Mouse (Mus musculus): Measurements from ENCODE around the gene Zfp423. TPM values are rescaled to one million over a fixed set of nuclear protein-coding genes. Genes with fewer than 3 reads are reported as not detected.

Gene Zfp423
- polyA plus RNA-seq, 1 experiment from 2014 or later, result 39.2 TPM

GRCm38 (mm10) chr8:87697127-87697526 lies 262.3 kb downstream of the Zfp423 start:
- H3K27me3 ChIP-seq (ENCODE audit: control insufficient read depth, insufficient read depth, low read length), result no peaks in the 10 kb centered on the region
- WGBS, result 64% methylated on average over 9 of the region's 9 CpGs
- H3K4me2 ChIP-seq (ENCODE audit: low read depth, severe bottlenecking), result no peak overlapping the region
- H3K9ac ChIP-seq (ENCODE audit: low read length), result no peak overlapping the region
- H3K4me1 ChIP-seq (ENCODE audit: control insufficient read depth, insufficient read depth, low read length), result peaks cover 18% of the 10 kb centered on the region; the same call in 1 of the 2 replicates
- ATAC-seq (ENCODE audit: insufficient number of reproducible peaks, low FRiP score, low TSS enrichment, low read depth), result no peak
- no peak overlapping the region for H3K4me3 ChIP-seq (ENCODE audit: low read depth, low read length)
- H3K36me3 ChIP-seq (ENCODE audit: control insufficient read depth, insufficient read depth, low read length), result no peaks in the 10 kb centered on the region
- no peak for DNase-seq (ENCODE audit: low spot score)
- H3K9me3 ChIP-seq (ENCODE audit: control insufficient read depth, low read length), result no peaks in the 10 kb centered on the region
- no peak overlapping the region for H3K27ac ChIP-seq (replicated peaks; ENCODE audit: low read depth, low read length)

- DNase-seq (ENCODE audit: low spot score) (no peak), ATAC-seq (ENCODE audit: insufficient number of reproducible peaks, low FRiP score, low TSS enrichment, low read depth) (no peak)
- no peak overlapping the region for H3K27ac ChIP-seq (replicated peaks; ENCODE audit: low read depth, low read length)
- H3K4me3 ChIP-seq (ENCODE audit: low read depth, low read length), result no peak overlapping the region
- H3K9ac ChIP-seq (ENCODE audit: low read length), result no peak overlapping the region
- peaks cover 36% of the 10 kb centered on the region for H3K4me1 ChIP-seq (ENCODE audit: control insufficient read depth, insufficient read depth, low read length)
- no peaks in the 10 kb centered on the region for H3K9me3 ChIP-seq (ENCODE audit: control insufficient read depth, low read length)
- no peaks in the 10 kb centered on the region for H3K36me3 ChIP-seq (ENCODE audit: control insufficient read depth, insufficient read depth, low read length)
- H3K27me3 ChIP-seq (ENCODE audit: control insufficient read depth, insufficient read depth, low read length), result no peaks in the 10 kb centered on the region
- H3K4me2 ChIP-seq (ENCODE audit: low read depth, severe bottlenecking), result no peak overlapping the region
- 75% methylated on average over 4 of the region's 4 CpGs for WGBS
These were observed 265.7 kb downstream of the Zfp423 start for GRCm38 (mm10) chr8:87693741-87694140.

GRCm38 (mm10) chr8:87690100-87691095 lies 269.0 kb downstream of the Zfp423 start:
- H3K27ac ChIP-seq (replicated peaks; ENCODE audit: low read depth, low read length), result no peak overlapping the region
- no peak overlapping the region for H3K4me3 ChIP-seq (ENCODE audit: low read depth, low read length)
- DNase-seq (ENCODE audit: low spot score) (peak; percentile 55), ATAC-seq (ENCODE audit: insufficient number of reproducible peaks, low FRiP score, low TSS enrichment, low read depth) (no peak)
- H3K27me3 ChIP-seq (ENCODE audit: control insufficient read depth, insufficient read depth, low read length), result no peaks in the 10 kb centered on the region
- H3K4me1 ChIP-seq (ENCODE audit: control insufficient read depth, insufficient read depth, low read length), result peaks cover 33% of the 10 kb centered on the region
- no peaks in the 10 kb centered on the region for H3K9me3 ChIP-seq (ENCODE audit: control insufficient read depth, low read length)
- 32% methylated on average over 28 of the region's 28 CpGs for WGBS
- no peaks in the 10 kb centered on the region; the same call in 1 of the 2 replicates for H3K36me3 ChIP-seq (ENCODE audit: control insufficient read depth, insufficient read depth, low read length)
- no peak overlapping the region for H3K9ac ChIP-seq (ENCODE audit: low read length)
- no peak overlapping the region; the same call in 1 of the 2 replicates for H3K4me2 ChIP-seq (ENCODE audit: low read depth, severe bottlenecking)

GRCm38 (mm10) chr8:87689192-87689591 lies 270.2 kb downstream of the Zfp423 start:
- Histone ChIP-seq H3K4me1 (ENCODE audit: control insufficient read depth, insufficient read depth, low read length) (peaks cover 28% of the 10 kb centered on the region), H3K27me3 (ENCODE audit: control insufficient read depth, insufficient read depth, low read length) (no peaks in the 10 kb centered on the region), H3K4me2 (ENCODE audit: low read depth, severe bottlenecking) (no peak overlapping the region), H3K27ac (replicated peaks; ENCODE audit: low read depth, low read length) (no peak overlapping the region), H3K9me3 (ENCODE audit: control insufficient read depth, low read length) (no peaks in the 10 kb centered on the region), H3K9ac (ENCODE audit: low read length) (no peak overlapping the region), H3K4me3 (ENCODE audit: low read depth, low read length) (no peak overlapping the region), H3K36me3 (ENCODE audit: control insufficient read depth, insufficient read depth, low read length) (peaks cover 3% of the 10 kb centered on the region; the same call in 1 of the 2 replicates)
- 74% methylated on average over 6 of the region's 6 CpGs for WGBS
- DNase-seq (ENCODE audit: low spot score) (no peak), ATAC-seq (ENCODE audit: insufficient number of reproducible peaks, low FRiP score, low TSS enrichment, low read depth) (no peak)

- Histone ChIP-seq H3K36me3 (ENCODE audit: control insufficient read depth, insufficient read depth, low read length) (peaks cover 3% of the 10 kb centered on the region; the same call in 1 of the 2 replicates), H3K27me3 (ENCODE audit: control insufficient read depth, insufficient read depth, low read length) (no peaks in the 10 kb centered on the region), H3K4me2 (ENCODE audit: low read depth, severe bottlenecking) (no peak overlapping the region), H3K27ac (replicated peaks; ENCODE audit: low read depth, low read length) (no peak overlapping the region), H3K9ac (ENCODE audit: low read length) (no peak overlapping the region), H3K4me3 (ENCODE audit: low read depth, low read length) (no peak overlapping the region), H3K4me1 (ENCODE audit: control insufficient read depth, insufficient read depth, low read length) (peaks cover 21% of the 10 kb centered on the region), H3K9me3 (ENCODE audit: control insufficient read depth, low read length) (no peaks in the 10 kb centered on the region)
- no peak for ATAC-seq (ENCODE audit: insufficient number of reproducible peaks, low FRiP score, low TSS enrichment, low read depth)
- 57% methylated on average over 4 of the region's 4 CpGs for WGBS
- DNase-seq (ENCODE audit: low spot score), result no peak
These were observed 271.0 kb downstream of the Zfp423 start for GRCm38 (mm10) chr8:87688348-87688747.

- peaks cover 3% of the 10 kb centered on the region; the same call in 1 of the 2 replicates for H3K36me3 ChIP-seq (ENCODE audit: control insufficient read depth, insufficient read depth, low read length)
- H3K4me2 ChIP-seq (ENCODE audit: low read depth, severe bottlenecking), result no peak overlapping the region
- no peaks in the 10 kb centered on the region for H3K9me3 ChIP-seq (ENCODE audit: control insufficient read depth, low read length)
- H3K4me3 ChIP-seq (ENCODE audit: low read depth, low read length), result no peak overlapping the region
- no peak overlapping the region for H3K27ac ChIP-seq (replicated peaks; ENCODE audit: low read depth, low read length)
- no peak; the same call in 1 of the 2 replicates for ATAC-seq (ENCODE audit: insufficient number of reproducible peaks, low FRiP score, low TSS enrichment, low read depth)
- no peaks in the 10 kb centered on the region for H3K27me3 ChIP-seq (ENCODE audit: control insufficient read depth, insufficient read depth, low read length)
- H3K9ac ChIP-seq (ENCODE audit: low read length), result no peak overlapping the region
- DNase-seq (ENCODE audit: low spot score), result no peak
- H3K4me1 ChIP-seq (ENCODE audit: control insufficient read depth, insufficient read depth, low read length), result peaks cover 17% of the 10 kb centered on the region
- 78% methylated on average over 10 of the region's 10 CpGs for WGBS
These were observed 272.3 kb downstream of the Zfp423 start for GRCm38 (mm10) chr8:87686986-87687698.

GRCm38 (mm10) chr8:87686026-87686425 lies 273.4 kb downstream of the Zfp423 start:
- Histone ChIP-seq H3K27ac (replicated peaks; ENCODE audit: low read depth, low read length) (no peak overlapping the region), H3K9me3 (ENCODE audit: control insufficient read depth, low read length) (no peaks in the 10 kb centered on the region), H3K36me3 (ENCODE audit: control insufficient read depth, insufficient read depth, low read length) (peaks cover 3% of the 10 kb centered on the region; the same call in 1 of the 2 replicates), H3K27me3 (ENCODE audit: control insufficient read depth, insufficient read depth, low read length) (no peaks in the 10 kb centered on the region), H3K4me3 (ENCODE audit: low read depth, low read length) (no peak overlapping the region), H3K4me1 (ENCODE audit: control insufficient read depth, insufficient read depth, low read length) (peaks cover 15% of the 10 kb centered on the region), H3K4me2 (ENCODE audit: low read depth, severe bottlenecking) (no peak overlapping the region), H3K9ac (ENCODE audit: low read length) (no peak overlapping the region)
- DNase-seq (ENCODE audit: low spot score) (no peak), ATAC-seq (ENCODE audit: insufficient number of reproducible peaks, low FRiP score, low TSS enrichment, low read depth) (no peak)
- 95% methylated on average over 3 of the region's 3 CpGs for WGBS

- ATAC-seq (ENCODE audit: insufficient number of reproducible peaks, low FRiP score, low TSS enrichment, low read depth) (no peak), DNase-seq (ENCODE audit: low spot score) (no peak)
- no peak overlapping the region for H3K4me2 ChIP-seq (ENCODE audit: low read depth, severe bottlenecking)
- no peaks in the 10 kb centered on the region for H3K9me3 ChIP-seq (ENCODE audit: control insufficient read depth, low read length)
- no peak overlapping the region for H3K4me3 ChIP-seq (ENCODE audit: low read depth, low read length)
- no peak overlapping the region for H3K9ac ChIP-seq (ENCODE audit: low read length)
- H3K4me1 ChIP-seq (ENCODE audit: control insufficient read depth, insufficient read depth, low read length), result peaks cover 11% of the 10 kb centered on the region
- 81% methylated on average over 8 of the region's 8 CpGs for WGBS
- H3K36me3 ChIP-seq (ENCODE audit: control insufficient read depth, insufficient read depth, low read length), result peaks cover 6% of the 10 kb centered on the region; the same call in 1 of the 2 replicates
- H3K27ac ChIP-seq (replicated peaks; ENCODE audit: low read depth, low read length), result no peak overlapping the region
- H3K27me3 ChIP-seq (ENCODE audit: control insufficient read depth, insufficient read depth, low read length), result no peaks in the 10 kb centered on the region
These were observed 274.0 kb downstream of the Zfp423 start for GRCm38 (mm10) chr8:87685392-87685791.
